18 mouse cellular contexts compared by ENCODE assay signal in the genomic region with DNA sequence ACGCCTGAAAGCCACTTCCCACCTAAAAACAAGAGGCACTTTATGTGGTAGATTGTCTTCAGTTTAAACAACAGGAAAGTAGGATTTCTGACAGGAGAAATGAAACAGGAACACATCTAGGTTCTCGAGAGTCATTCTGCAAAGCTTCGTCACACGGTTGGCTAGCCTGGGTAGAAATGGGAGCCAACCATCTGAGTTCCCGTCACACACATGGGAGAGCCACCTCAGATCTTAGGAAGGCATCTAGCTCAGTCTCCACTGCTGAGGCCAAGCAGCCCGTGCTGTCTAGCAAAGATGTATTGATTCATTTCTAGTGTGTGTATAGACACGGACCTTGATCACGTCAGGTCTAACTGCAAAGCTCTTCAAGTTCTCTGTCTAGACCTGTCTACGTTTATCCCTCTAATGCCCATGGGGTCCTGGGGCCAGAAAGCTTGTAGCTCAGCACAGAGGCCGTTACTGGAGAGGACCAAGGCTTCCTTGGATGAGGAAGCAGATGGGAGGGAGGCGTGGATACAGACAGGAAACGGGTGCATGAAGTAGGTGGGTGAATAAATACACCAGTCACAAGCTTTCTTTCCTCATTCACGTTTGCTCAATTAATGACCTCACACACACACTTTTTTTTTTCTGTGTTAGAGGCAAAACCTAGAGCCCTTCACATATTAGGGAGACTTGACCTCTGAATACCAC.
DNase-seq lines count a peak whose midpoint lies in the region.
"Had no signal": no experiment of that assay in that cellular context is flagged by ENCODE, and none has a peak within 500 bp of the region (broad histone marks: within the 10 kb centered on the region; RNA-seq: fewer than 3 reads in every experiment).

No protein-coding gene starts in this region.

- peak; percentile 40 to 70 for DNase-seq in layer of hippocampus, adult 18-20 months (ENCODE audit: low spot score in 2 of 2)
- no peak for DNase-seq in layer of hippocampus, adult 9-10 months (ENCODE audit: low spot score)
- peak; percentile 51 for DNase-seq in right cerebral cortex, adult 18-20 months
- no peak for DNase-seq in right cerebral cortex, postnatal 25 days
- DNase-seq in limb, embryonic 10.5 days (ENCODE audit: low spot score) = no peak
- no peak for DNase-seq in embryo, embryonic 10.5 days (ENCODE audit: low spot score)
- DNase-seq in thymus, postnatal 10 days (ENCODE audit: low spot score in 2 of 2) = no peak
- DNase-seq: cerebellum, adult 9-11 months; embryo, embryonic 11 days; kidney, postnatal 36 days; left cerebral cortex, postnatal 4 days; thymus, postnatal 36 days had no signal

- H3K27ac ChIP-seq in limb, embryonic 10.5 days = peak overlapping the region; percentile 84
- H3K27ac ChIP-seq: forebrain, embryonic 15.5 days; heart, embryonic 13.5 days; left cerebral cortex, adult 2 months; liver, embryonic 12.5 days; lung, embryonic 15.5 days; neural tube, embryonic 13.5 days had no signal

- H3K4me1 ChIP-seq in limb, embryonic 10.5 days = peaks cover 48% of the 10 kb centered on the region
- H3K4me1 ChIP-seq: forebrain, embryonic 15.5 days; liver, embryonic 12.5 days; neural tube, embryonic 13.5 days had no signal

- H3K36me3 ChIP-seq in limb, embryonic 10.5 days = no peaks in the 10 kb centered on the region
- H3K36me3 ChIP-seq: forebrain, embryonic 15.5 days; heart, embryonic 13.5 days; liver, embryonic 12.5 days; lung, embryonic 15.5 days; neural tube, embryonic 13.5 days had no signal

- H3K27me3 ChIP-seq in limb, embryonic 10.5 days (ENCODE audit: low read depth, poor library complexity, severe bottlenecking) = no peaks in the 10 kb centered on the region
- H3K27me3 ChIP-seq: forebrain, embryonic 15.5 days; heart, embryonic 13.5 days; liver, embryonic 12.5 days; lung, embryonic 15.5 days; neural tube, embryonic 13.5 days had no signal

- no peak overlapping the region for H3K4me3 ChIP-seq in limb, embryonic 10.5 days
- H3K4me3 ChIP-seq: forebrain, embryonic 15.5 days; heart, embryonic 13.5 days; left cerebral cortex, adult 2 months; liver, embryonic 12.5 days; lung, embryonic 15.5 days; neural tube, embryonic 13.5 days had no signal

- H3K9me3 ChIP-seq in limb, embryonic 10.5 days (replicated peaks) = no peaks in the 10 kb centered on the region
- H3K9me3 ChIP-seq: forebrain, embryonic 15.5 days; heart, embryonic 13.5 days; liver, embryonic 12.5 days; lung, embryonic 15.5 days; neural tube, embryonic 13.5 days had no signal

- 84% methylated on average over 13 of the region's 13 CpGs for WGBS in limb, embryonic 10.5 days

Comparison
In these comparisons a context has a peak if more than half of its experiments do, and no peak if none do; other contexts are left out.
1. DNase-seq: peak in layer of hippocampus, adult 18-20 months (2 of 2) and right cerebral cortex, adult 18-20 months (single experiment); none in layer of hippocampus, adult 9-10 months (single experiment), right cerebral cortex, postnatal 25 days (single experiment), limb, embryonic 10.5 days (single experiment), embryo, embryonic 10.5 days (single experiment) and thymus, postnatal 10 days (0 of 2).